Mouse (Mus musculus) left cerebral cortex, postnatal 36 days (tissue): ENCODE data around the gene Il17rd. TPM values are rescaled to one million over a fixed set of nuclear protein-coding genes. Genes with fewer than 3 reads are reported as not detected.

Source experiments
- DNase-seq, 2 experiments: peaks; one replicate each; pipeline ENCODE4 v3.0.0; 2021 to 2022; ENCODE audit warnings: low spot score in 2 of 2, mixed read lengths in 1 of 2
- intact Hi-C: fragments of 180-260 bp; cut with DNase I; formaldehyde crosslinking; loops from one replicate; pipeline ENCODE4 v1.15.1; 2025
- total RNA-seq, 2 experiments: library from RNA; stranded (reverse); gene quantifications; 2 replicates each; pipeline ENCODE4 v1.2.3; 2021

The Il17rd gene
- total RNA-seq, 2 experiments from 2014 or later: 2.1 to 2.3 TPM

GRCm38 (mm10) chr14:27076522-27076920 lies 37.8 kb downstream of the Il17rd start:
- intact Hi-C loops: no loop called here
- no peak for DNase-seq

- intact Hi-C loops: loop anchor here (5.0 kb wide), 1 partner anchor 34 kb away; no protein-coding TSS in a partner anchor
- peak; percentile 25 to 27 for DNase-seq
Measured at GRCm38 (mm10) chr14:27081536-27082275, 43.0 kb downstream of the Il17rd start.

GRCm38 (mm10) chr14:27085471-27085870 lies 46.7 kb downstream of the Il17rd start:
- intact Hi-C loops: no loop called here
- no peak for DNase-seq

- no peak for DNase-seq
- intact Hi-C loops: no loop called here
Measured at GRCm38 (mm10) chr14:27085999-27086398, 47.3 kb downstream of the Il17rd start.

GRCm38 (mm10) chr14:27094247-27094646 lies 55.5 kb downstream of the Il17rd start:
- intact Hi-C loops: loop anchor here (10.0 kb wide), 1 partner anchor 419 kb away; no protein-coding TSS in a partner anchor

GRCm38 (mm10) chr14:27096133-27096532 lies 57.4 kb downstream of the Il17rd start:
- no peak for DNase-seq
- intact Hi-C loops: loop anchor here (2.0 to 10.0 kb wide), 2 partner anchors 65 to 421 kb away; no protein-coding TSS in a partner anchor

More at GRCm38 (mm10) chr14:27094247-27094646, 55.5 kb downstream of the Il17rd start:
- no peak for DNase-seq

- intact Hi-C loops: loop anchor here (2.0 to 10.0 kb wide), 2 partner anchors 66 to 422 kb away; no protein-coding TSS in a partner anchor
- peak; percentile 26 to 51 for DNase-seq
Measured at GRCm38 (mm10) chr14:27096779-27097178, 58.0 kb downstream of the Il17rd start.

- DNase-seq: no peak
- intact Hi-C loops: no loop called here
Measured at GRCm38 (mm10) chr14:27101735-27102134, 63.0 kb downstream of the Il17rd start.

- intact Hi-C loops: no loop called here
- peak; percentile 36 to 51 for DNase-seq
Measured at GRCm38 (mm10) chr14:27102720-27103119, 64.0 kb downstream of the Il17rd start.

- intact Hi-C loops: no loop called here
- DNase-seq: peak; percentile 53 to 55
Measured at GRCm38 (mm10) chr14:27105731-27106457, 67.2 kb downstream of the Il17rd start.

GRCm38 (mm10) chr14:27108748-27109504 lies 70.2 kb downstream of the Il17rd start:
- intact Hi-C loops: no loop called here
- DNase-seq: no peak

- intact Hi-C loops: loop anchor here (5.0 kb wide), 1 partner anchor 68 kb away; no protein-coding TSS in a partner anchor
- DNase-seq: peak in 1 of 2 experiments; percentile 19
Measured at GRCm38 (mm10) chr14:27114362-27115274, 75.9 kb downstream of the Il17rd start, which contains the start of gene Arhgef3. Gene Arhgef3 (plus strand): TSS chr14:27114899.

GRCm38 (mm10) chr14:27115275-27115660 lies 76.5 kb downstream of the Il17rd start:
- DNase-seq: no peak
- intact Hi-C loops: no loop called here

- no peak for DNase-seq
- intact Hi-C loops: no loop called here
Measured at GRCm38 (mm10) chr14:27115991-27116390, 77.2 kb downstream of the Il17rd start.

GRCm38 (mm10) chr14:27116577-27117165 lies 77.9 kb downstream of the Il17rd start:
- no peak for DNase-seq
- intact Hi-C loops: no loop called here

- DNase-seq: no peak
- intact Hi-C loops: no loop called here
Measured at GRCm38 (mm10) chr14:27118546-27118945, 79.8 kb downstream of the Il17rd start.

GRCm38 (mm10) chr14:27122646-27123045 lies 83.9 kb downstream of the Il17rd start:
- intact Hi-C loops: no loop called here
- DNase-seq: no peak

GRCm38 (mm10) chr14:27123543-27123942 lies 84.8 kb downstream of the Il17rd start:
- no peak for DNase-seq
- intact Hi-C loops: no loop called here
